Mouse (Mus musculus): ENCODE results near the gene Wasf3.

- TF ChIP-seq CTCF (IDR thresholded peaks at IDR 0.05; ENCODE audit: low read depth) (no peak), EP300 (optimal IDR thresholded peaks at IDR 0.05) (no peak)
These were observed 33.3 kb downstream of the Wasf3 start for GRCm38 (mm10) chr5:146418092-146418491.

Data from stomach, postnatal 0 days (tissue).